Mouse (Mus musculus) CH12.LX (cell line): Measurements from ENCODE around the gene Pccb. TPM values are rescaled to one million over a fixed set of nuclear protein-coding genes. Genes with fewer than 3 reads are reported as not detected.

ENCODE experiments used
- DNase-seq: peaks from one replicate; pipeline ENCODE4 v3.0.0-alpha.2; 2013; ENCODE audit errors: extremely low read depth
- H3K27ac ChIP-seq: 2 replicates; pipeline ENCODE4 v1.5.1; 2012; ENCODE audit warnings: low read depth, mild to moderate bottlenecking, control low read depth, moderate library complexity; ENCODE audit not compliant: insufficient read depth
- H3K27me3 ChIP-seq: replicated peaks from 2 replicates; pipeline ENCODE3; 2012; ENCODE audit warnings: inconsistent platforms
- H3K36me3 ChIP-seq, 2 experiments: replicated peaks in 1 of 2; 2 replicates each; pipeline versions ENCODE3 to v1.6.1; 2012; ENCODE audit warnings: inconsistent platforms in 1 of 2, low read length in 1 of 2, mild to moderate bottlenecking in 1 of 2, mixed read lengths in 1 of 2, moderate library complexity in 1 of 2; ENCODE audit not compliant: control insufficient read depth in 1 of 2, insufficient read depth in 1 of 2
- H3K4me1 ChIP-seq, 2 experiments: 2 replicates each; pipeline ENCODE4 v1.6.1; 2012; ENCODE audit warnings: inconsistent platforms in 1 of 2, moderate library complexity in 1 of 2; ENCODE audit not compliant: insufficient read depth in 2 of 2, control insufficient read depth in 1 of 2
- H3K4me2 ChIP-seq: 2 replicates; pipeline ENCODE4 v1.6.1; 2012; ENCODE audit warnings: low read depth, mild to moderate bottlenecking, control low read depth; ENCODE audit not compliant: poor library complexity, insufficient read depth, severe bottlenecking
- H3K4me3 ChIP-seq, 3 experiments: fragments of 150-350 bp in 1 of 3; sonication (generic) in 1 of 3; replicated peaks in 1 of 3; 2 replicates each; pipeline versions ENCODE3 to v1.5.1; 2011 to 2012; ENCODE audit warnings: low read depth in 2 of 3, low read length in 2 of 3, mild to moderate bottlenecking in 2 of 3, moderate library complexity in 2 of 3, control low read depth in 1 of 3, improper control_type of control experiment in 1 of 3, inconsistent platforms in 1 of 3, mixed read lengths in 1 of 3; ENCODE audit not compliant: poor library complexity in 1 of 3
- H3K79me2 ChIP-seq: replicated peaks from 2 replicates; pipeline ENCODE4 v1.6.1; 2012; ENCODE audit warnings: mild to moderate bottlenecking, moderate library complexity; ENCODE audit not compliant: control insufficient read depth, poor library complexity, insufficient read depth, severe bottlenecking; ENCODE audit errors: extremely low read depth
- H3K9ac ChIP-seq: 2 replicates; pipeline ENCODE4 v1.6.1; 2012; ENCODE audit warnings: low read depth, mild to moderate bottlenecking, control low read depth, moderate library complexity; ENCODE audit not compliant: insufficient read depth
- H3K9me3 ChIP-seq: replicated peaks from 2 replicates; pipeline ENCODE3; 2012; ENCODE audit warnings: low read length, inconsistent platforms, mixed read lengths
- BHLHE40 ChIP-seq: IDR thresholded peaks from 2 replicates; pipeline ENCODE4 v1.6.1; 2011; ENCODE audit warnings: mild to moderate bottlenecking, low read depth, low read length, improper control_type of control experiment
- CHD1 ChIP-seq: IDR thresholded peaks from 2 replicates; pipeline ENCODE4 v1.6.1; 2012; ENCODE audit warnings: low read depth, low read length, improper control_type of control experiment, inconsistent platforms
- CHD2 ChIP-seq: IDR thresholded peaks from 2 replicates; pipeline ENCODE4 v1.6.1; 2011; ENCODE audit warnings: low read length, improper control_type of control experiment
- CTCF ChIP-seq, 2 experiments: IDR thresholded peaks in 1 of 2; conservative IDR thresholded peaks in 1 of 2; 2 replicates each; pipeline ENCODE4 v1.5.1; 2011 to 2012; ENCODE audit warnings: low read depth in 2 of 2, low read length in 2 of 2, improper control_type of control experiment in 1 of 2, inconsistent platforms in 1 of 2, mild to moderate bottlenecking in 1 of 2, moderate library complexity in 1 of 2
- E2F4 ChIP-seq: IDR thresholded peaks from 2 replicates; pipeline ENCODE4 v1.6.1; 2011; ENCODE audit warnings: low read depth, low read length, improper control_type of control experiment; ENCODE audit not compliant: insufficient replicate concordance
- ELF1 ChIP-seq: IDR thresholded peaks from 2 replicates; pipeline ENCODE4 v1.6.1; 2014; ENCODE audit warnings: low read depth, mild to moderate bottlenecking, inconsistent platforms, low read length, improper control_type of control experiment
- EP300 ChIP-seq: IDR thresholded peaks from 2 replicates; pipeline ENCODE4 v1.6.1; 2011; ENCODE audit warnings: low read length, improper control_type of control experiment
- ETS1 ChIP-seq: conservative IDR thresholded peaks from 2 replicates; pipeline ENCODE4 v1.6.1; 2012; ENCODE audit warnings: low read depth, mild to moderate bottlenecking, inconsistent platforms, low read length, improper control_type of control experiment, moderate library complexity
- GABPA ChIP-seq: IDR thresholded peaks from 2 replicates; pipeline ENCODE4 v1.6.1; 2012; ENCODE audit warnings: low read depth, low read length, improper control_type of control experiment, inconsistent platforms; ENCODE audit not compliant: insufficient replicate concordance
- HCFC1 ChIP-seq: IDR thresholded peaks from 2 replicates; pipeline ENCODE4 v1.6.1; 2012; ENCODE audit warnings: low read depth, mild to moderate bottlenecking, inconsistent platforms, low read length, improper control_type of control experiment
- IRF4 ChIP-seq: IDR thresholded peaks from 2 replicates; pipeline ENCODE4 v1.6.1; 2014; ENCODE audit warnings: low read depth, mild to moderate bottlenecking, inconsistent platforms, low read length, improper control_type of control experiment
- JUN ChIP-seq: IDR thresholded peaks from 2 replicates; pipeline ENCODE4 v1.6.1; 2011; ENCODE audit warnings: low read depth, mild to moderate bottlenecking, low read length, improper control_type of control experiment, moderate library complexity; ENCODE audit not compliant: insufficient read depth
- JUND ChIP-seq: conservative IDR thresholded peaks from 2 replicates; pipeline ENCODE4 v1.6.1; 2011; ENCODE audit warnings: low read depth, low read length, improper control_type of control experiment
- KAT2A ChIP-seq: IDR thresholded peaks from 2 replicates; pipeline ENCODE4 v1.6.1; 2012; ENCODE audit warnings: low read length, improper control_type of control experiment, inconsistent platforms; ENCODE audit not compliant: insufficient replicate concordance
- MAFK ChIP-seq: IDR thresholded peaks from 2 replicates; pipeline ENCODE4 v1.6.1; 2011; ENCODE audit warnings: low read length, improper control_type of control experiment; ENCODE audit not compliant: insufficient replicate concordance
- MAX ChIP-seq: IDR thresholded peaks from 2 replicates; pipeline ENCODE4 v1.6.1; 2011; ENCODE audit warnings: low read length, improper control_type of control experiment
- MAZ ChIP-seq: IDR thresholded peaks from 2 replicates; pipeline ENCODE4 v1.6.1; 2012; ENCODE audit warnings: low read depth, mild to moderate bottlenecking, inconsistent platforms, low read length, improper control_type of control experiment, moderate library complexity
- MEF2A ChIP-seq: IDR thresholded peaks from 2 replicates; pipeline ENCODE4 v1.6.1; 2014; ENCODE audit warnings: low read depth, mild to moderate bottlenecking, inconsistent platforms, low read length, improper control_type of control experiment, borderline replicate concordance
- MXI1 ChIP-seq: IDR thresholded peaks from 2 replicates; pipeline ENCODE4 v1.6.1; 2011; ENCODE audit warnings: mild to moderate bottlenecking, low read depth, low read length, improper control_type of control experiment
- MYC ChIP-seq: IDR thresholded peaks from 2 replicates; pipeline ENCODE4 v1.6.1; 2011; ENCODE audit warnings: low read depth, mild to moderate bottlenecking, improper control_type of control experiment, low read length
- NELFE ChIP-seq: IDR thresholded peaks from 2 replicates; pipeline ENCODE4 v1.6.1; 2011; ENCODE audit warnings: low read depth, low read length, improper control_type of control experiment
- NRF1 ChIP-seq: IDR thresholded peaks from 2 replicates; pipeline ENCODE4 v1.6.1; 2014; ENCODE audit warnings: low read depth, mild to moderate bottlenecking, inconsistent platforms, low read length, improper control_type of control experiment, moderate library complexity
- PAX5 ChIP-seq: IDR thresholded peaks from 2 replicates; pipeline ENCODE4 v1.6.1; 2012; ENCODE audit warnings: low read length, inconsistent platforms, mixed read lengths
- POLR2A ChIP-seq: IDR thresholded peaks from 2 replicates; pipeline ENCODE4 v1.6.1; 2011; ENCODE audit warnings: low read depth, mild to moderate bottlenecking, improper control_type of control experiment, low read length
- POLR2AphosphoS2 ChIP-seq: IDR thresholded peaks from 2 replicates; pipeline ENCODE4 v1.6.1; 2011; ENCODE audit warnings: low read depth, low read length, improper control_type of control experiment
- RAD21 ChIP-seq: IDR thresholded peaks from 2 replicates; pipeline ENCODE4 v1.6.1; 2011; ENCODE audit warnings: low read depth, mild to moderate bottlenecking, low read length, improper control_type of control experiment, moderate library complexity
- RCOR1 ChIP-seq: conservative IDR thresholded peaks from 2 replicates; pipeline ENCODE4 v1.6.1; 2012; ENCODE audit warnings: low read depth, mild to moderate bottlenecking, inconsistent platforms, low read length, improper control_type of control experiment
- SIN3A ChIP-seq: IDR thresholded peaks from 2 replicates; pipeline ENCODE4 v1.6.1; 2012; ENCODE audit warnings: low read length, improper control_type of control experiment, inconsistent platforms
- SMC3 ChIP-seq: IDR thresholded peaks from 2 replicates; pipeline ENCODE4 v1.6.1; 2011; ENCODE audit warnings: low read depth, low read length, improper control_type of control experiment
- TBP ChIP-seq: conservative IDR thresholded peaks from 2 replicates; pipeline ENCODE4 v1.6.1; 2011; ENCODE audit warnings: low read depth, low read length, improper control_type of control experiment
- TCF12 ChIP-seq: IDR thresholded peaks from 2 replicates; pipeline ENCODE4 v1.6.1; 2014; ENCODE audit warnings: low read depth, mild to moderate bottlenecking, inconsistent platforms, low read length, improper control_type of control experiment
- UBTF ChIP-seq: IDR thresholded peaks from 2 replicates; pipeline ENCODE4 v1.6.1; 2012; ENCODE audit warnings: low read depth, mild to moderate bottlenecking, inconsistent platforms, low read length, improper control_type of control experiment, moderate library complexity
- USF1 ChIP-seq: IDR thresholded peaks from 2 replicates; pipeline ENCODE4 v1.6.1; 2014; ENCODE audit warnings: low read depth, mild to moderate bottlenecking, inconsistent platforms, low read length, improper control_type of control experiment
- USF2 ChIP-seq: conservative IDR thresholded peaks from 2 replicates; pipeline ENCODE4 v1.6.1; 2011; ENCODE audit warnings: low read depth, low read length, improper control_type of control experiment
- ZC3H11A ChIP-seq: IDR thresholded peaks from 2 replicates; pipeline ENCODE4 v1.6.1; 2012; ENCODE audit warnings: low read depth, mild to moderate bottlenecking, inconsistent platforms, low read length, improper control_type of control experiment
- ZKSCAN1 ChIP-seq: IDR thresholded peaks from 2 replicates; pipeline ENCODE4 v1.6.1; 2012; ENCODE audit warnings: low read depth, inconsistent platforms, low read length, improper control_type of control experiment, borderline replicate concordance
- ZMIZ1 ChIP-seq: IDR thresholded peaks from 2 replicates; pipeline ENCODE4 v1.6.1; 2012; ENCODE audit warnings: low read depth, mild to moderate bottlenecking, inconsistent platforms, low read length, improper control_type of control experiment
- ZNF384 ChIP-seq: IDR thresholded peaks from 2 replicates; pipeline ENCODE4 v1.6.1; 2012; ENCODE audit warnings: low read depth, low read length, improper control_type of control experiment, inconsistent platforms
- dilution Hi-C: fragments of 300-500 bp; cut with MboI; formaldehyde crosslinking; loops from 2 replicates; pipeline ENCODE4 v1.14.3; 2020; ENCODE audit warnings: low sequenced_read_pairs; ENCODE audit not compliant: extremely low pct_unique_long_range_greater_than_20kb, extremely low pct_ligation_motif_present
- in situ Hi-C: fragments of 300-500 bp; cut with MboI; formaldehyde crosslinking; loops from 3 replicates; pipeline ENCODE4 v1.14.3; 2019; ENCODE audit warnings: low sequenced_read_pairs, low pct_ligation_motif_present, low pct_unique_long_range_greater_than_20kb, mixed read lengths
- polyA plus RNA-seq: library from polyadenylated mRNA; unstranded; fragments of >175 nt; gene quantifications from 2 replicates; pipeline ENCODE4 v1.2.1, GENCODE M21; 2012; ENCODE audit warnings: low read depth; ENCODE audit not compliant: insufficient read length
- total RNA-seq, 2 experiments: library from RNA; depleted of rRNA; stranded (reverse); fragments of 300-350 nt in 1 of 2; fragments of >200 nt in 1 of 2; gene quantifications; 2 replicates each; pipeline ENCODE4 v1.2.3; 2012 to 2014

Gene Pccb
- total and polyA plus RNA-seq, 3 experiments: 18.4 to 31.6 (median 18.7) TPM

DNA sequence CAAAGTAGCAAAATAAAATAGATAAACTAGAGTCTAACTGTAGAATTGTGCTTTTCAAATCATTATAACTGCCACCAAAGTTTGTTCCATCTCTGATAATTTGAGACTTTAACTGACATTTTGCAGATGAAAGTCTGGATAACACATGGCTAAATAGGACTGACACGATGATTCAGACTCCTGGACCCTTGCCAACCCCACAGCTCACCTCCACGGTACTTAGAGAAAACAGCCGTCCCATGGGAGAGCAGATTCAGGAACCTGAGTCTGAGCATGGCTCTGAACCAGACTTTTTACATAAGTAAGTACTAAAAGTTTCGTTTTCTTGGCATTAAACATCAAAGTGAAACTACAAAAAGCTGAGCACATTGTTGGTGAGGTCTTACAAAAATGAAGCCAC is 83.2 kb downstream of the Pccb start:
- DNase-seq: peak; percentile 76
- no peak overlapping the region for H3K27ac ChIP-seq
- no peak overlapping the region for H3K9ac ChIP-seq
- dilution Hi-C loops: no loop called here
- in situ Hi-C loops: no loop called here
- TF ChIP-seq MEF2A: 0 out of 2 replicates have a peak, but pooled peaks have one; percentile 36
- no peak for TF ChIP-seq ELF1
- no peak for TF ChIP-seq NRF1
- 0 out of 2 replicates have a peak, but pooled peaks have one; percentile 51 for TF ChIP-seq CHD1
- TF ChIP-seq MXI1: peak; percentile 78; the same call in 1 of the 2 replicates
- no peak for TF ChIP-seq GABPA
- TF ChIP-seq MAX: peak; percentile 77
- TF ChIP-seq RAD21: no peak
- no peak for TF ChIP-seq POLR2AphosphoS2
- peak; percentile 54; the same call in 1 of the 2 replicates for TF ChIP-seq ETS1
- no peak for TF ChIP-seq TCF12
- TF ChIP-seq MYC: peak; percentile 78
- no peak for TF ChIP-seq ZKSCAN1
- no peak for TF ChIP-seq CHD2
- TF ChIP-seq BHLHE40: peak; percentile 53; the same call in 1 of the 2 replicates
- no peak for TF ChIP-seq HCFC1
- 0 out of 2 replicates have a peak, but pooled peaks have one; percentile 51 for TF ChIP-seq SIN3A
- TF ChIP-seq UBTF: no peak
- no peak for TF ChIP-seq USF1
- no peak for TF ChIP-seq USF2
- TF ChIP-seq ZC3H11A: no peak
- TF ChIP-seq KAT2A: no peak
- TF ChIP-seq ZMIZ1: no peak
- TF ChIP-seq RCOR1: no peak
- TF ChIP-seq E2F4: no peak
- no peak for TF ChIP-seq MAZ
- no peak; the same call in 1 of the 2 replicates for TF ChIP-seq SMC3
- TF ChIP-seq JUND: peak; percentile 52
- no peak; the same call in 1 of the 2 replicates for TF ChIP-seq JUN
- TF ChIP-seq ZNF384: no peak
- TF ChIP-seq POLR2A: no peak
- TF ChIP-seq EP300: peak; percentile 75
- no peak for TF ChIP-seq CTCF (conservative IDR thresholded peaks at IDR 0.05 in 1 of 2, IDR thresholded peaks at IDR 0.05 in 1 of 2; ENCODE audit: low read depth in 2 of 2, low read length in 2 of 2)
- no peak for TF ChIP-seq NELFE
- TF ChIP-seq TBP: no peak
- no peak for TF ChIP-seq MAFK
- peak; percentile 64 for TF ChIP-seq IRF4
- no peak for TF ChIP-seq PAX5
- TF ChIP-seq, all 38 proteins: peak for 11
- H3K4me2 ChIP-seq: peak overlapping the region; percentile 56
- no peaks in the 10 kb centered on the region for H3K9me3 ChIP-seq
- H3K79me2 ChIP-seq: no peaks in the 10 kb centered on the region
- H3K4me3 ChIP-seq: no peak overlapping the region
- no peaks in the 10 kb centered on the region for H3K27me3 ChIP-seq
- H3K4me1 ChIP-seq: peaks cover 2 to 17% of the 10 kb centered on the region in 2 experiments; a peak in 3 of 4 replicates
- peaks cover 16 to 36% of the 10 kb centered on the region in 2 experiments for H3K36me3 ChIP-seq
